Mouse (Mus musculus) forelimb bud, embryonic 11.5 days (tissue): ENCODE results near the gene Rgl2.
"Not testable (repeated sequence)": the region's sequence is repeated elsewhere in the genome, so short reads cannot be mapped to it uniquely, and the experiment has no call there.

Experiments used
- DNase-seq: peaks from one replicate; pipeline ENCODE4 v3.0.0-alpha.2; 2012; ENCODE audit warnings: low read depth, low spot score

Rgl2 gene

GRCm38 (mm10) chr17:33968489-33968888, 39.1 kb downstream of the Rgl2 start:
- DNase-seq: peak; percentile 70

GRCm38 (mm10) chr17:33968927-33969326, 39.6 kb downstream of the Rgl2 start:
- DNase-seq: peak; percentile 52

- DNase-seq: no peak
These were observed 40.1 kb downstream of the Rgl2 start for GRCm38 (mm10) chr17:33969394-33969793.

- DNase-seq: peak; percentile 59
These were observed 43.3 kb downstream of the Rgl2 start for GRCm38 (mm10) chr17:33972691-33973090.

GRCm38 (mm10) chr17:33973572-33973971, 44.2 kb downstream of the Rgl2 start:
- no peak for DNase-seq

- DNase-seq: no peak
These were observed 48.7 kb downstream of the Rgl2 start for GRCm38 (mm10) chr17:33977861-33978557.

GRCm38 (mm10) chr17:33978631-33979031, 49.3 kb downstream of the Rgl2 start:
- DNase-seq: no peak

- no peak for DNase-seq
These were observed 50.2 kb downstream of the Rgl2 start for GRCm38 (mm10) chr17:33979512-33980050.

- DNase-seq: no peak
These were observed 51.1 kb downstream of the Rgl2 start for GRCm38 (mm10) chr17:33980181-33981035.

GRCm38 (mm10) chr17:33981192-33981909, 52.0 kb downstream of the Rgl2 start:
- DNase-seq: not testable (repeated sequence)

- DNase-seq: not testable (repeated sequence)
These were observed 52.8 kb downstream of the Rgl2 start for GRCm38 (mm10) chr17:33982136-33982535.
